Comparison of ENCODE assay signal across 26 mouse cellular contexts in genomic region chr1:130166187-130166586, GRCm38 (mm10).
"Had no signal": no experiment of that assay in that cellular context is flagged by ENCODE, and none has a peak within 500 bp of the region (broad histone marks: within the 10 kb centered on the region; RNA-seq: fewer than 3 reads in every experiment).

No protein-coding gene starts in this region.

- ATAC-seq: forebrain, embryonic 13.5 days; forebrain, embryonic 14.5 days; forebrain, embryonic 15.5 days; forebrain, embryonic 16.5 days; forebrain, postnatal 0 days had no signal

- DNase-seq: cerebellum, postnatal 14 days; cerebellum, postnatal 25 days; cerebellum, postnatal 36 days; embryo, embryonic 11 days; forebrain, postnatal 0 days; gastrocnemius, adult 2 months; gastrocnemius, postnatal 10 days; gastrocnemius, postnatal 14 days; gastrocnemius, postnatal 25 days; gastrocnemius, postnatal 36 days; heart, adult 11 months; heart, adult 18-20 months; heart, adult 2 months had no signal

- H3K4me2 ChIP-seq: embryonic facial prominence, embryonic 12.5 days; embryonic facial prominence, embryonic 13.5 days; embryonic facial prominence, embryonic 15.5 days; forebrain, embryonic 12.5 days; forebrain, embryonic 13.5 days; forebrain, embryonic 15.5 days; heart, embryonic 11.5 days had no signal

- H3K9me3 ChIP-seq: embryonic facial prominence, embryonic 10.5 days; embryonic facial prominence, embryonic 12.5 days; embryonic facial prominence, embryonic 13.5 days; embryonic facial prominence, embryonic 15.5 days; forebrain, embryonic 10.5 days; forebrain, embryonic 12.5 days; forebrain, embryonic 13.5 days; forebrain, embryonic 15.5 days; heart, embryonic 10.5 days had no signal

- H3K36me3 ChIP-seq: embryonic facial prominence, embryonic 10.5 days; embryonic facial prominence, embryonic 12.5 days; embryonic facial prominence, embryonic 13.5 days; embryonic facial prominence, embryonic 15.5 days; forebrain, embryonic 10.5 days; forebrain, embryonic 12.5 days; forebrain, embryonic 15.5 days; heart, embryonic 10.5 days had no signal

- H3K9ac ChIP-seq: embryonic facial prominence, embryonic 12.5 days; embryonic facial prominence, embryonic 13.5 days; embryonic facial prominence, embryonic 15.5 days; forebrain, embryonic 12.5 days; forebrain, embryonic 13.5 days; forebrain, embryonic 15.5 days; forebrain, postnatal 0 days had no signal

- H3K4me1 ChIP-seq: embryonic facial prominence, embryonic 10.5 days; embryonic facial prominence, embryonic 12.5 days; embryonic facial prominence, embryonic 13.5 days; embryonic facial prominence, embryonic 15.5 days; forebrain, embryonic 10.5 days; forebrain, embryonic 12.5 days; heart, embryonic 10.5 days had no signal

- H3K27me3 ChIP-seq: embryonic facial prominence, embryonic 12.5 days; embryonic facial prominence, embryonic 13.5 days; embryonic facial prominence, embryonic 15.5 days; forebrain, embryonic 12.5 days; forebrain, embryonic 13.5 days; forebrain, embryonic 15.5 days had no signal

- H3K4me3 ChIP-seq: embryonic facial prominence, embryonic 10.5 days; embryonic facial prominence, embryonic 12.5 days; embryonic facial prominence, embryonic 13.5 days; embryonic facial prominence, embryonic 15.5 days; erythroblast, embryonic 14.5 days; forebrain, embryonic 10.5 days; forebrain, embryonic 12.5 days; forebrain, embryonic 13.5 days; forebrain, embryonic 15.5 days; gastrocnemius, adult 2 months; heart, adult 2 months; heart, embryonic 10.5 days had no signal

- H3K27ac ChIP-seq: embryonic facial prominence, embryonic 10.5 days; embryonic facial prominence, embryonic 12.5 days; embryonic facial prominence, embryonic 13.5 days; embryonic facial prominence, embryonic 15.5 days; forebrain, embryonic 10.5 days; forebrain, embryonic 12.5 days; forebrain, embryonic 13.5 days; forebrain, embryonic 15.5 days; gastrocnemius, adult 2 months; heart, adult 2 months; heart, embryonic 10.5 days had no signal
